Mouse (Mus musculus): ENCODE measurements around the gene Arhgap44.

- TF ChIP-seq CTCF (conservative IDR thresholded peaks at IDR 0.05; ENCODE audit: low read length) (no peak), NANOG (IDR thresholded peaks at IDR 0.05; ENCODE audit: borderline replicate concordance, low read length) (no peak)
Observed at GRCm38 (mm10) chr11:65204651-65205050, 41.9 kb upstream of the Arhgap44 start.
